Mouse (Mus musculus) right cerebral cortex, postnatal 36 days (tissue): ENCODE results near the gene Apoo.
"Not testable (repeated sequence)": the region's sequence is repeated elsewhere in the genome, so short reads cannot be mapped to it uniquely, and the experiment has no call there.

Source experiments
- DNase-seq, 2 experiments: peaks; one replicate each; pipeline ENCODE4 v3.0.0; 2022; ENCODE audit warnings: low spot score in 2 of 2, mixed read lengths in 1 of 2

Apoo gene

GRCm38 (mm10) chrX:94366670-94367241 lies at the start of gene Apoo, which contains the start of gene Fam90a1b:
Gene Apoo, plus strand, starts transcription at chrX:94367117.
Gene Fam90a1b, minus strand, starts transcription at chrX:94366777.
- peak; percentile 96 for DNase-seq

- no peak for DNase-seq
Observed at GRCm38 (mm10) chrX:94321036-94321902, 45.6 kb upstream of the Apoo start.

- DNase-seq, result not testable (repeated sequence)
Observed at GRCm38 (mm10) chrX:94343638-94344037, 23.3 kb upstream of the Apoo start.

GRCm38 (mm10) chrX:94365381-94365925 lies 1.5 kb upstream of the Apoo start:
- no peak for DNase-seq

GRCm38 (mm10) chrX:94366029-94366428 lies 888 bp upstream of the Apoo start:
- DNase-seq, result no peak

GRCm38 (mm10) chrX:94367248-94367647 lies 331 bp downstream of the Apoo start:
- DNase-seq, result no peak

GRCm38 (mm10) chrX:94378734-94379133 lies 11.8 kb downstream of the Apoo start:
- no peak for DNase-seq

- DNase-seq, result no peak
Observed at GRCm38 (mm10) chrX:94408975-94409374, 42.1 kb downstream of the Apoo start.

GRCm38 (mm10) chrX:94420210-94420609 lies 53.3 kb downstream of the Apoo start:
- no peak for DNase-seq

- DNase-seq, result no peak
Observed at GRCm38 (mm10) chrX:94431548-94432375, 64.8 kb downstream of the Apoo start.

- DNase-seq, result not testable (repeated sequence)
Observed at GRCm38 (mm10) chrX:94445427-94445826, 78.5 kb downstream of the Apoo start.

GRCm38 (mm10) chrX:94446021-94446420 lies 79.1 kb downstream of the Apoo start:
- DNase-seq, result not testable (repeated sequence)

- not testable (repeated sequence) for DNase-seq
Observed at GRCm38 (mm10) chrX:94450047-94450881, 83.3 kb downstream of the Apoo start.

GRCm38 (mm10) chrX:94459346-94459745 lies 92.4 kb downstream of the Apoo start:
- no peak for DNase-seq

- DNase-seq, result not testable (repeated sequence)
Observed at GRCm38 (mm10) chrX:94461513-94461912, 94.6 kb downstream of the Apoo start.

- not testable (repeated sequence) for DNase-seq
Observed at GRCm38 (mm10) chrX:94462604-94463429, 95.9 kb downstream of the Apoo start.
